Mouse (Mus musculus) heart, postnatal 0 days (tissue): ENCODE results near the gene Engase. TPM values are rescaled to one million over a fixed set of nuclear protein-coding genes. Genes with fewer than 3 reads are reported as not detected.
A peak's percentile ranks its signal among the peaks of the same experiment; 100 is the strongest.

Experiments used
- ATAC-seq: fragments of 200-750 bp; cut with Nextera tagmentation; 2 replicates; pipeline ENCODE4 v1.8.0; 2017; ENCODE audit warnings: low read depth, moderate number of reproducible peaks, moderate library complexity; ENCODE audit not compliant: insufficient read depth
- DNase-seq: peaks from one replicate; pipeline ENCODE4 v3.0.0-alpha.2; 2016; ENCODE audit warnings: low spot score
- H3K27ac ChIP-seq: fragments of 300-500 bp; sonication (generic); 2 replicates; pipeline ENCODE4 v1.5.1; 2014; ENCODE audit warnings: low read depth, mild to moderate bottlenecking
- H3K27me3 ChIP-seq: fragments of 300-500 bp; sonication (generic); 2 replicates; pipeline ENCODE4 v1.6.1; 2014; ENCODE audit warnings: low read length, mixed read lengths; ENCODE audit not compliant: control insufficient read depth, insufficient read depth
- H3K36me3 ChIP-seq: fragments of 300-500 bp; sonication (generic); replicated peaks from 2 replicates; pipeline ENCODE4 v1.6.1; 2014; ENCODE audit warnings: low read length, mixed read lengths; ENCODE audit not compliant: control insufficient read depth, insufficient read depth
- H3K4me1 ChIP-seq: fragments of 300-500 bp; sonication (generic); 2 replicates; pipeline ENCODE4 v1.6.1; 2014; ENCODE audit warnings: antibody characterized with exemption; ENCODE audit not compliant: control insufficient read depth, insufficient read depth
- H3K4me2 ChIP-seq: fragments of 300-500 bp; sonication (generic); 2 replicates; pipeline ENCODE4 v1.6.1; 2014; ENCODE audit warnings: low read depth, mild to moderate bottlenecking, low read length, moderate library complexity
- H3K4me3 ChIP-seq: fragments of 300-500 bp; sonication (generic); 2 replicates; pipeline ENCODE4 v1.5.1; 2014; ENCODE audit warnings: low read depth, low read length
- H3K9ac ChIP-seq: fragments of 300-500 bp; sonication (generic); replicated peaks from 2 replicates; pipeline ENCODE4 v1.6.1; 2014; ENCODE audit warnings: low read depth, low read length, mixed read lengths
- H3K9me3 ChIP-seq: fragments of 300-500 bp; sonication (generic); replicated peaks from 2 replicates; pipeline ENCODE4 v1.6.1; 2016; ENCODE audit warnings: low read length; ENCODE audit not compliant: control insufficient read depth
- CTCF ChIP-seq: IDR thresholded peaks from 2 replicates; pipeline ENCODE4 v1.5.1; 2016; ENCODE audit warnings: antibody characterized with exemption, control low read depth, low read depth
- EP300 ChIP-seq: IDR thresholded peaks from 2 replicates; pipeline ENCODE4 v1.6.1; 2016; ENCODE audit warnings: antibody characterized with exemption, low read depth
- WGBS: fragments of 180-500 bp; shearing (Covaris S2); extraction: QIAGEN DNeasy Blood & Tissue Kit; methylation state at CpG from one replicate; pipeline ENCODE4 v1.1.7; 2014; 5-methylcytosine and 5-hydroxymethylcytosine counted together
- polyA plus RNA-seq: library from polyadenylated mRNA; unstranded; fragments of >200 nt; fragmentation: Nextera tagmentation; extraction: Ambion mirVana; gene quantifications from 2 replicates; pipeline ENCODE4 v1.2.1, GENCODE M21; 2015
- total RNA-seq: library from RNA; depleted of rRNA; stranded (reverse); fragments of >200 nt; gene quantifications from 2 replicates; pipeline ENCODE4 v1.2.3, GENCODE M21; 2014; ENCODE audit warnings: low replicate concordance

The Engase gene
- total and polyA plus RNA-seq, 2 experiments from 2014 or later, result 3.0 to 12.0 TPM

GRCm38 (mm10) chr11:118508341-118508740 is 31.7 kb downstream of the Engase start:
- no peak for TF ChIP-seq CTCF
- TF ChIP-seq EP300, result no peak
- Histone ChIP-seq H3K27me3 (peaks cover 47% of the 10 kb centered on the region), H3K27ac (no peak overlapping the region), H3K4me2 (no peak overlapping the region), H3K9me3 (no peaks in the 10 kb centered on the region), H3K4me1 (peaks cover 14% of the 10 kb centered on the region; the same call in 1 of the 2 replicates), H3K36me3 (no peaks in the 10 kb centered on the region), H3K4me3 (no peak overlapping the region), H3K9ac (no peak overlapping the region)
- 64% methylated on average over 7 of the region's 7 CpGs for WGBS
- DNase-seq (no peak), ATAC-seq (no peak)

- 29% methylated on average over 6 of the region's 6 CpGs for WGBS
- no peak overlapping the region for H3K4me2 ChIP-seq
- DNase-seq, result peak; percentile 51
- no peak for ATAC-seq
- H3K9me3 ChIP-seq, result no peaks in the 10 kb centered on the region
- H3K27me3 ChIP-seq, result peaks cover 36% of the 10 kb centered on the region
- H3K36me3 ChIP-seq, result no peaks in the 10 kb centered on the region
- TF ChIP-seq EP300 (no peak), CTCF (no peak)
- H3K4me1 ChIP-seq, result peaks cover 14% of the 10 kb centered on the region
- H3K9ac ChIP-seq, result no peak overlapping the region
- no peak overlapping the region for H3K27ac ChIP-seq
- no peak overlapping the region for H3K4me3 ChIP-seq
Measured at GRCm38 (mm10) chr11:118511851-118512250, 35.2 kb downstream of the Engase start.

- DNase-seq (no peak), ATAC-seq (no peak)
- H3K9me3 ChIP-seq, result no peaks in the 10 kb centered on the region
- peaks cover 18% of the 10 kb centered on the region for H3K4me1 ChIP-seq
- no peak overlapping the region for H3K4me2 ChIP-seq
- TF ChIP-seq EP300, result no peak
- TF ChIP-seq CTCF, result no peak
- peaks cover 35% of the 10 kb centered on the region for H3K27me3 ChIP-seq
- H3K27ac ChIP-seq, result no peak overlapping the region
- WGBS, result 64% methylated on average over 15 of the region's 15 CpGs
- no peak overlapping the region for H3K4me3 ChIP-seq
- H3K36me3 ChIP-seq, result no peaks in the 10 kb centered on the region
- H3K9ac ChIP-seq, result no peak overlapping the region
Measured at GRCm38 (mm10) chr11:118512257-118512910, 35.8 kb downstream of the Engase start.

DNA sequence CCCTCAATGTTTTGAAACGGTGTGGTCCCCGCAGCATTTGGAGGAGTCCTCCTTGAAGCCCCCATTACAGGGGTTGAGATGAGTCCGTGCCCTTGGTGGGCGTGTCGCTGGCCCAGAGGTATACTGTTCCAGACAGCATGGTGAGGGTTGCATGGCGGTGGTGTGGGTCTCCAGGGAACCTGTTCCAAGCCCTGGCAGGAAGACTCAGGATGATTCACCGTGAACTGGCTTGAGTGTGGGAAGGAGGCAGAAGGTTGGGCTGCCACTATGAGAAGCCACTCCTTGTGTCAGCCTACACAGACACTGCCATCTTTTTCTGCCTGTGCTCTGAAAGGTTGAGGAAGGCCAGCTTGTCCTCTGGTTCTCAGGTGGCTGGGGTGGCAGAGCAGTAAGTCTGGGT is 41.3 kb downstream of the Engase start:
- 79% methylated on average over 7 of the region's 7 CpGs for WGBS
- no peak overlapping the region for H3K27ac ChIP-seq
- H3K4me2 ChIP-seq, result no peak overlapping the region
- H3K4me3 ChIP-seq, result no peak overlapping the region
- peaks cover 35% of the 10 kb centered on the region for H3K27me3 ChIP-seq
- no peaks in the 10 kb centered on the region for H3K36me3 ChIP-seq
- DNase-seq, result no peak
- no peaks in the 10 kb centered on the region for H3K9me3 ChIP-seq
- no peak overlapping the region for H3K9ac ChIP-seq
- peaks cover 27% of the 10 kb centered on the region for H3K4me1 ChIP-seq
- no peak for ATAC-seq
- no peak for TF ChIP-seq CTCF
- TF ChIP-seq EP300, result no peak

DNA sequence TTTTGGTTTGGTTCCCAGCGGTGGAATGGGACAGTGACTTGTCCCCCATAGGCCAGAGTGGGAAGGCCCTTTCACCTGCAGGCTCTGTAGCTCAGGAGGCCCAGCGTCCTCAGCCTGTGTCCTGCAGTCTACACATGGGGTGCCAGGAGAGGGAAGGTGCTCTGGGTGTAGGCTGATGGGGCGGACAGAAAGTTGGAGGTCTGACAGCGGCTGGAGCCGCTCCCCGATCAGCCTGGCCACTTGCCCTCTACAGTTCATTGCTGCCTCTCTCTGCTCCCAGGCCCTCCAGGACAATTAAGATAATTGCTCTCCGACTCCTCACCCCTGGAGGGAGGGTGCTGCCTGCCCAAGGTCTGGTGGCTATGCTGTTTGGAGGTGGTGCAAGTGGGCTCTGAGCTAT is 42.1 kb downstream of the Engase start:
- ATAC-seq (peak; percentile 73), DNase-seq (peak; percentile 41)
- Histone ChIP-seq H3K4me2 (no peak overlapping the region), H3K36me3 (no peaks in the 10 kb centered on the region), H3K9ac (no peak overlapping the region), H3K4me1 (peaks cover 27% of the 10 kb centered on the region), H3K27me3 (peaks cover 29% of the 10 kb centered on the region; the same call in 1 of the 2 replicates), H3K27ac (no peak overlapping the region), H3K9me3 (no peaks in the 10 kb centered on the region), H3K4me3 (no peak overlapping the region)
- TF ChIP-seq CTCF (0 out of 2 replicates have a peak, but pooled peaks have one; percentile 8), EP300 (no peak)
- 41% methylated on average over 7 of the region's 7 CpGs for WGBS

GRCm38 (mm10) chr11:118520251-118520650 is 43.6 kb downstream of the Engase start:
- Histone ChIP-seq H3K4me3 (no peak overlapping the region), H3K9ac (no peak overlapping the region)

More at GRCm38 (mm10) chr11:118520251-118520650, 43.6 kb downstream of the Engase start:
- TF ChIP-seq CTCF (0 out of 2 replicates have a peak, but pooled peaks have one; percentile 6), EP300 (no peak)
- peaks cover 27% of the 10 kb centered on the region for H3K4me1 ChIP-seq
- WGBS, result 52% methylated on average over 5 of the region's 5 CpGs
- no peak for DNase-seq
- no peak for ATAC-seq
- no peaks in the 10 kb centered on the region for H3K36me3 ChIP-seq
- H3K9me3 ChIP-seq, result no peaks in the 10 kb centered on the region
- peaks cover 19% of the 10 kb centered on the region; the same call in 1 of the 2 replicates for H3K27me3 ChIP-seq
- no peak overlapping the region for H3K27ac ChIP-seq
- H3K4me2 ChIP-seq, result no peak overlapping the region
